14 mouse cellular contexts compared by ENCODE assay signal in the genomic region with DNA sequence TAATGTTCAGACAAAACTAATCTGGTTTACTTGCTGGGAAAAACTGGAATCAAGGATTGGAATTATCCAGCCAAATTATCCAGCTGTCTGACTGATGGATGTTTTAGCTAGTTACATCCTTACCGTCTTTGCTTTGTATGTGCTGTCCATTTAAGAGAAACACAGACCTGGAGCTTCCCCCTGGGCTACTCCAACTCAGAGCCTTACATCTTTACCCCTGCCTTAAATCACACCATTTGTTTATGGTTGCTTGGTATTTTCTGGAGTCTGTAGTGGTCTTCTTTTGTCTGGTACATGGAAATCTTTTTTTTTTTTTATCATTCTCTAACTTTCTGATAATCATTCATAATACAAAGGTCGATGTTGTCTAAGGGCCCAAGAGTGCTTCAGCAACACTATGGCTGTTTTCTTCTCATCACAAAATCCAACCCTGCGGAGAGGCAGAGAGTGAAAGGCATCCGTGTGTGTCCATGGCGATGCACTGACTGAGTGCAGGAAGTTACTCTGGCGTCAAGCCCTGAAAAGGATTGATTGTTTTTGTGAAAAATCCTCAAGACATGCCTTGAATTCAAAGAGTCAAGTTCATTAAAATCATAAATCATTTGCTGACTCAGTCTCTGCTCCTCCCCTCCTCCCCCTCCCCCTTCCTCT. TPM values are rescaled to one million over a fixed set of nuclear protein-coding genes. Genes with fewer than 3 reads are reported as not detected.
DNase-seq lines count a peak whose midpoint lies in the region; ATAC-seq lines count a peak whose summit lies in the region.
"Had no signal": no experiment of that assay in that cellular context is flagged by ENCODE, and none has a peak within 500 bp of the region (broad histone marks: within the 10 kb centered on the region; RNA-seq: fewer than 3 reads in every experiment).

No protein-coding gene starts in this region.

- no peaks in the 10 kb centered on the region for H3K4me1 ChIP-seq in embryonic facial prominence, embryonic 11.5 days (ENCODE audit: control insufficient read depth, insufficient read depth, low read length)
- no peaks in the 10 kb centered on the region for H3K4me1 ChIP-seq in embryonic facial prominence, embryonic 10.5 days
- peaks cover 16% of the 10 kb centered on the region for H3K4me1 ChIP-seq in midbrain, embryonic 12.5 days
- H3K4me1 ChIP-seq: embryonic facial prominence, embryonic 13.5 days had no signal

- no peak overlapping the region for H3K9ac ChIP-seq in embryonic facial prominence, embryonic 11.5 days (replicated peaks; ENCODE audit: low read length)
- H3K9ac ChIP-seq in midbrain, embryonic 12.5 days (replicated peaks) = no peak overlapping the region
- H3K9ac ChIP-seq: embryonic facial prominence, embryonic 13.5 days had no signal

- H3K27ac ChIP-seq in embryonic facial prominence, embryonic 11.5 days (replicated peaks; ENCODE audit: low read depth, low read length) = no peak overlapping the region
- H3K27ac ChIP-seq in embryonic facial prominence, embryonic 10.5 days (replicated peaks) = no peak overlapping the region
- H3K27ac ChIP-seq in midbrain, embryonic 12.5 days (replicated peaks) = no peak overlapping the region
- H3K27ac ChIP-seq: embryonic facial prominence, embryonic 13.5 days had no signal

- H3K27me3 ChIP-seq in embryonic facial prominence, embryonic 11.5 days (ENCODE audit: control insufficient read depth, insufficient read depth, low read length) = no peaks in the 10 kb centered on the region
- no peaks in the 10 kb centered on the region for H3K27me3 ChIP-seq in embryonic facial prominence, embryonic 10.5 days (replicated peaks; ENCODE audit: low read depth, poor library complexity, severe bottlenecking)
- H3K27me3 ChIP-seq in midbrain, embryonic 12.5 days = no peaks in the 10 kb centered on the region
- H3K27me3 ChIP-seq: CH12.LX; embryonic facial prominence, embryonic 13.5 days had no signal

- intact Hi-C loops in heart, postnatal 25 days (cut with DNase I) = no loop called here

- no peak overlapping the region for H3K4me2 ChIP-seq in embryonic facial prominence, embryonic 11.5 days (ENCODE audit: low read depth, low read length)
- no peak overlapping the region for H3K4me2 ChIP-seq in midbrain, embryonic 12.5 days (replicated peaks)
- H3K4me2 ChIP-seq: embryonic facial prominence, embryonic 13.5 days had no signal

- peak; percentile 11 for DNase-seq in embryonic facial prominence, embryonic 11.5 days (ENCODE audit: low spot score)
- no peak for DNase-seq in embryonic facial prominence, embryonic 10.5 days (ENCODE audit: low spot score)
- DNase-seq in adrenal gland, postnatal 10 days = peak; percentile 17
- peak; percentile 7 for DNase-seq in embryo, embryonic 11.5 days (ENCODE audit: low read depth, low spot score)
- DNase-seq in heart, postnatal 25 days (ENCODE audit: low spot score) = no peak
- DNase-seq in right cerebral cortex, postnatal 4 days = no peak
- DNase-seq: gastrocnemius, postnatal 14 days; heart, postnatal 14 days; right cerebral cortex, postnatal 14 days; thymus, adult 18-20 months had no signal

- no peaks in the 10 kb centered on the region for H3K9me3 ChIP-seq in embryonic facial prominence, embryonic 11.5 days (replicated peaks; ENCODE audit: control insufficient read depth, low read length)
- no peaks in the 10 kb centered on the region for H3K9me3 ChIP-seq in embryonic facial prominence, embryonic 10.5 days
- H3K9me3 ChIP-seq in midbrain, embryonic 12.5 days = no peaks in the 10 kb centered on the region
- H3K9me3 ChIP-seq: embryonic facial prominence, embryonic 13.5 days had no signal

- H3K4me3 ChIP-seq in embryonic facial prominence, embryonic 11.5 days (ENCODE audit: low read depth, low read length) = no peak overlapping the region
- H3K4me3 ChIP-seq in embryonic facial prominence, embryonic 10.5 days = no peak overlapping the region
- no peak overlapping the region for H3K4me3 ChIP-seq in midbrain, embryonic 12.5 days
- H3K4me3 ChIP-seq: embryonic facial prominence, embryonic 13.5 days had no signal

- WGBS in embryonic facial prominence, embryonic 11.5 days = 50% methylated on average over 6 of the region's 6 CpGs
- WGBS in embryonic facial prominence, embryonic 10.5 days = 58% methylated on average over 6 of the region's 6 CpGs
- 26% methylated on average over 6 of the region's 6 CpGs for WGBS in midbrain, embryonic 12.5 days

- H3K36me3 ChIP-seq in embryonic facial prominence, embryonic 11.5 days (replicated peaks; ENCODE audit: control insufficient read depth, insufficient read depth, low read depth, low read length) = no peaks in the 10 kb centered on the region
- no peaks in the 10 kb centered on the region for H3K36me3 ChIP-seq in embryonic facial prominence, embryonic 10.5 days (replicated peaks)
- H3K36me3 ChIP-seq in midbrain, embryonic 12.5 days = no peaks in the 10 kb centered on the region
- H3K36me3 ChIP-seq: embryonic facial prominence, embryonic 13.5 days had no signal

- ATAC-seq in embryonic facial prominence, embryonic 11.5 days (replicated peaks; ENCODE audit: insufficient number of reproducible peaks, low FRiP score, low TSS enrichment, low read depth) = no peak
- peak; percentile 52; the same call in 1 of the 2 replicates for ATAC-seq in midbrain, embryonic 12.5 days (ENCODE audit: low FRiP score, low read depth)
- ATAC-seq in erythroid progenitor cell, adult 5-6 weeks (replicated peaks; ENCODE audit: low FRiP score, poor library complexity, severe bottlenecking) = no peak

RNA-seq across cellular contexts. Expression of gene Ptprz1, which starts 34.1 kb away (rescaled TPM):
- polyA plus RNA-seq in embryonic facial prominence, embryonic 11.5 days (2014; fragmentation: Nextera tagmentation; extraction: Ambion mirVana) = 10.1 and 11.9 TPM in 2 replicates
- polyA plus RNA-seq in embryonic facial prominence, embryonic 10.5 days (2016; fragmentation: Nextera tagmentation; extraction: Ambion mirVana) = 9.4 and 9.9 TPM in 2 replicates
- 10 to 100 TPM in 1 of 2 experiments, 1 to 10 TPM in 1; 9.9 to 10.1 TPM for total RNA-seq in adrenal gland, postnatal 10 days (2021)
- polyA plus RNA-seq in midbrain, embryonic 12.5 days (2016; fragmentation: Nextera tagmentation; extraction: Ambion mirVana) = 35.0 and 58.6 TPM in 2 replicates
- total RNA-seq in erythroid progenitor cell, adult 5-6 weeks (2015; ENCODE audit: low replicate concordance) = not detected in 2 replicates
- not detected in 2 replicates for total RNA-seq in erythroid progenitor cell, adult 5-6 weeks (2017; ENCODE audit: low replicate concordance)
- total RNA-seq in heart, postnatal 25 days (2021) = under 1 TPM; 0.73 to 0.88 TPM
- total RNA-seq: CH12.LX had no signal

Comparison
In these comparisons a context has a peak if more than half of its experiments do, and no peak if none do; other contexts are left out.
1. DNase-seq: peak in embryonic facial prominence, embryonic 11.5 days (single experiment), adrenal gland, postnatal 10 days (single experiment) and embryo, embryonic 11.5 days (single experiment); none in embryonic facial prominence, embryonic 10.5 days (single experiment), heart, postnatal 25 days (single experiment) and right cerebral cortex, postnatal 4 days (single experiment).
2. RNA of gene Ptprz1, which starts 34.1 kb away (total RNA-seq): 9.9 to 10.1 TPM in adrenal gland, postnatal 10 days; 0.73 to 0.88 TPM in heart, postnatal 25 days and not detected in erythroid progenitor cell, adult 5-6 weeks; every median in the first group is over 4 times any median in the second.